Mouse (Mus musculus) G1E (cell line): ENCODE results near the gene Zfp418. TPM values are rescaled to one million over a fixed set of nuclear protein-coding genes. Genes with fewer than 3 reads are reported as not detected.
"Not testable (repeated sequence)": the region's sequence is repeated elsewhere in the genome, so short reads cannot be mapped to it uniquely, and the experiment has no call there.

Experiments
- ATAC-seq: 2 replicates; pipeline ENCODE4 v1.8.0; 2016; ENCODE audit warnings: mild to moderate bottlenecking; ENCODE audit not compliant: insufficient number of reproducible peaks, poor library complexity, low FRiP score, severe bottlenecking; ENCODE audit errors: extremely low read depth
- DNase-seq: peaks from one replicate; pipeline ENCODE4 v3.0.0; 2012; ENCODE audit warnings: low spot score
- H3K27me3 ChIP-seq: 2 replicates; pipeline ENCODE4 v1.6.1; 2012; ENCODE audit warnings: mild to moderate bottlenecking, low read length, inconsistent platforms; ENCODE audit not compliant: insufficient read depth
- H3K36me3 ChIP-seq: replicated peaks from 2 replicates; pipeline ENCODE3; 2012; ENCODE audit warnings: mild to moderate bottlenecking, inconsistent platforms
- H3K4me1 ChIP-seq: 2 replicates; pipeline ENCODE4 v1.6.1; 2012; ENCODE audit warnings: low read depth, low read length, inconsistent platforms, mixed read lengths; ENCODE audit not compliant: insufficient read depth
- H3K4me3 ChIP-seq: 2 replicates; pipeline ENCODE4 v1.5.1; 2012; ENCODE audit warnings: low read depth, mild to moderate bottlenecking, inconsistent platforms, low read length, moderate library complexity, mixed read lengths
- H3K9me3 ChIP-seq: replicated peaks from 2 replicates; pipeline ENCODE4 v1.6.1; 2012; ENCODE audit warnings: inconsistent platforms
- CTCF ChIP-seq: IDR thresholded peaks from 2 replicates; pipeline ENCODE4 v1.5.1; 2012; ENCODE audit warnings: low read depth, low read length, inconsistent platforms, mixed read lengths
- GATA1 ChIP-seq: IDR thresholded peaks from 2 replicates; pipeline ENCODE4 v1.6.1; 2012; ENCODE audit warnings: borderline replicate concordance, low read length, inconsistent platforms, mixed read lengths
- GATA2 ChIP-seq: IDR thresholded peaks from 2 replicates; pipeline ENCODE4 v1.6.1; 2012; ENCODE audit warnings: low read depth, low read length, inconsistent platforms, borderline replicate concordance
- POLR2AphosphoS5 ChIP-seq: IDR thresholded peaks from 2 replicates; pipeline ENCODE4 v1.6.1; 2012; ENCODE audit warnings: low read depth, low read length, inconsistent platforms; ENCODE audit not compliant: insufficient replicate concordance
- TAL1 ChIP-seq: conservative IDR thresholded peaks from 2 replicates; pipeline ENCODE4 v1.6.1; 2012; ENCODE audit warnings: low read depth, low read length, inconsistent platforms, mixed read lengths
- polyA plus RNA-seq: library from polyadenylated mRNA; stranded (reverse); fragments of >175 nt; gene quantifications from 2 replicates; pipeline ENCODE4 v1.2.3, GENCODE M21; 2012
- total RNA-seq, 2 experiments: library from RNA; stranded (forward) in 1 of 2; stranded (reverse) in 1 of 2; fragments of 200-1000 nt in 1 of 2; fragments of >200 nt in 1 of 2; fragmentation: Nextera tagmentation in 1 of 2; gene quantifications; 2 replicates each; pipeline ENCODE4 v1.2.3; 2014 to 2017

Gene Zfp418
- total and polyA plus RNA-seq, 3 experiments: 0.21 to 3.4 (median 2.1) TPM

DNA sequence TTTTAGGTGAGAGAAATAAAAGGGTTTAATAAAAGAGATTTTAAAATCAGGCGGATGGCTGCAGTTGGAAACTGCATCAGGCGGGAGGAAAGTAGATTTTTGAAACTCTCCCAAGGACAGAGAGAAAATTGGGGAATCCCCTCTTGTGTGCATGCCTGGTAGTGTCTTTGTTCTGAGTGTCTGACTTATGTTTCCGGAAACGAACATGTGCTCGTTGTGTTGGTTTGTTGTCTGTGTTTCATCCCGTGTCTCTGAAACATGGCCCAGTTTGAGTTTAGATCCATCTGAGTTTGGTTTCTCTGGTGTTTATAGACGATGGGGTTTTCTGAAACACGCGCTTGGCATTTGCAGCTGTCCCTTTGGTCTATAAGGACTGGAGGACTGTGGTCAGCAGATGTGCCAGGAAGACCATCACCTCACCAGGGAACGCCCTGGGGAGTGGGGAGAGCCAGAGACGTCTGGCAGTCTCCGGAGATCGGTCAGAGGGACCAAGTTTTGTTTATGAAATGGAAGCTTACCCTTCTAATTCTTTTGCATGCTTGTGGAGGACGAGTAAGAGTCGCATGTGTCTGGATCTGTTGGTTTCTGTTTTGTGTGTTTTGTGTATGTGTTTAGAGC lies 25.0 kb upstream of the Zfp418 start:
- Histone ChIP-seq H3K4me1 (no peaks in the 10 kb centered on the region), H3K36me3 (no peaks in the 10 kb centered on the region), H3K27me3 (no peaks in the 10 kb centered on the region), H3K9me3 (no peaks in the 10 kb centered on the region), H3K4me3 (no peak overlapping the region)
- no peak for TF ChIP-seq GATA1
- no peak for TF ChIP-seq POLR2AphosphoS5
- no peak for TF ChIP-seq GATA2
- TF ChIP-seq TAL1: no peak
- TF ChIP-seq CTCF: no peak
- DNase-seq (no peak), ATAC-seq (no peak)

DNA sequence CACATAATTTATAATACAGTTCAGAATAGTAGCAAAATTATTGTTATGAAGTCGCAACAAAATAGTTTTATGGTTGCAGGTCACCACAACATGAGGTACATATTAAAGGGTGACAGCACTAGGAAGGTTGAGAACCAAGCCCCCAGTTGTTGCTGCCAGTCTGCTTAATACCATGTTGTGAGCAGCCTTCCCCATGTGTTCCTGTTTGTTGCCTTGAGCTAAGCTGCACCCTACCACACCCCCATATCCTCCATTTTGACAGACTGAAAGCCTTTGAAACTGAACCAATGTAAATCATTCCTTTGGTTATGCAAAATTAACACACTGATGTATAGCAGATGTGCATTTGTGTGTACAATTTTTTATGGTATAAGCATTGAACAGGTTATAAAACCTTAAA lies 14.8 kb downstream of the Zfp418 start:
- no peak overlapping the region for H3K4me3 ChIP-seq
- no peaks in the 10 kb centered on the region for H3K27me3 ChIP-seq
- TF ChIP-seq CTCF (no peak), GATA2 (no peak)
- no peak for DNase-seq
- peaks cover 4% of the 10 kb centered on the region; the same call in 1 of the 2 replicates for H3K4me1 ChIP-seq
- ATAC-seq: no peak
- no peaks in the 10 kb centered on the region for H3K9me3 ChIP-seq
- H3K36me3 ChIP-seq: peaks cover 15% of the 10 kb centered on the region

DNA sequence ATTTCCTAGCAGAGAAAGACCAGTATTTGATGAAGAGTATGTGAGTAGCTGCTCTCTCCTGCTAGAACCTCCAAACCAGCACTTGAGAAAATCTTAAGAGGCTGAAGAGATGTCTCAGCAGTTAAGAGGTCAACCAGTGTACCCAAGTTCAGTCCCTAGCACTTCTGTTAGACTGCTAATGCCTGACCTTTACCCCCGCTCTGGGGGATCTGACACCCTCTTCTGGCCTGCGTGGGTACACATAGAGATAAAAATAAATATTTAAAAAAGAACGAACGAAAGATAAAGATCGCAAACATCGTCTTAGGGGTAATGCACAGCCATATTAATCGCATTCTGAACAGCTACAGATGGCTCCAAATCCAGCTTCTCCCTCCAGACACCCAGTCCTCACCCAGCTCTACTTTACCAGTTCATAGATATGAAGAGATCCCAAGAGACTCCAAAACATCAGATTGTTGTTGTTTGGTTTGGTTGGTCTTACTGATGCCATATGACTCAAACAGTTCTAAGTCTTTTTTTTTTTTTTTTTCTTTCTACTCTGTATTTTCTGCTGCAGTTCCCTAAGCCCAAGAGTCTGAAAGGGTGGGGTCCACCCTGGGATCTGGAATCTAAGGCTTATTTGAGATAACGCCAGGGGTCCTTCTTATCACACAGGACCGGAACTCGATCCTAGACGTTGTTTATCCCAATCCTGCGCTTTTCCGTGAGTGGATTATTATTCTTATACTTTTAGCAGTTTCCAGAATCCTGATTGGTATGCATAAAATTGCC lies 16.5 kb downstream of the Zfp418 start:
- TF ChIP-seq TAL1 (no peak), CTCF (no peak), GATA2 (no peak), GATA1 (no peak), POLR2AphosphoS5 (no peak)
- Histone ChIP-seq H3K9me3 (no peaks in the 10 kb centered on the region), H3K36me3 (peaks cover 1% of the 10 kb centered on the region), H3K4me3 (peak overlapping the region; percentile 65; the same call in 1 of the 2 replicates), H3K27me3 (no peaks in the 10 kb centered on the region), H3K4me1 (peaks cover 4% of the 10 kb centered on the region; the same call in 1 of the 2 replicates)
- DNase-seq (no peak), ATAC-seq (peak; percentile 17; the same call in 1 of the 2 replicates)

GRCm38 (mm10) chr7:7188191-7188942 lies 17.2 kb downstream of the Zfp418 start:
- Histone ChIP-seq H3K36me3 (no peaks in the 10 kb centered on the region), H3K9me3 (no peaks in the 10 kb centered on the region), H3K4me3 (peak overlapping the region; percentile 65), H3K27me3 (no peaks in the 10 kb centered on the region), H3K4me1 (peaks cover 4% of the 10 kb centered on the region; the same call in 1 of the 2 replicates)
- DNase-seq (peak; percentile 57), ATAC-seq (peak; percentile 85)
- no peak for TF ChIP-seq POLR2AphosphoS5
- no peak for TF ChIP-seq GATA1
- no peak for TF ChIP-seq GATA2
- TF ChIP-seq CTCF: peak; percentile 29; the same call in 1 of the 2 replicates
- no peak for TF ChIP-seq TAL1

- not testable (repeated sequence) for ATAC-seq, DNase-seq
These were observed 38.4 kb downstream of the Zfp418 start, which contains the start of gene Zfp772 for GRCm38 (mm10) chr7:7209313-7210151. Gene Zfp772, minus strand, starts transcription at chr7:7209998.

More at GRCm38 (mm10) chr7:7209313-7210151, 38.4 kb downstream of the Zfp418 start, which contains the start of gene Zfp772:
- not testable (repeated sequence) for H3K27me3 ChIP-seq, H3K4me1 ChIP-seq, H3K9me3 ChIP-seq, H3K36me3 ChIP-seq
- H3K4me3 ChIP-seq: peak within 1 kb of the TSS; percentile 68

Other genes with a start within 250 kb of the Zfp418 start
- gene Aurkc, start 176.0 kb upstream of the Zfp418 start, total RNA-seq (2014; fragmentation: Nextera tagmentation): not detected in 2 replicates
- not detected in 2 replicates for gene Aurkc, start 176.0 kb upstream of the Zfp418 start, total RNA-seq (2017)
- not detected in 2 replicates for gene Aurkc, start 176.0 kb upstream of the Zfp418 start, polyA plus RNA-seq
- 8.5 and 15.0 TPM in 2 replicates for gene Zfp954, start 49.8 kb upstream of the Zfp418 start, total RNA-seq (2014; fragmentation: Nextera tagmentation)
- 18.6 and 19.1 TPM in 2 replicates for gene Zfp954, start 49.8 kb upstream of the Zfp418 start, total RNA-seq (2017)
- gene Zfp954, start 49.8 kb upstream of the Zfp418 start, polyA plus RNA-seq: 1.9 and 3.4 TPM in 2 replicates
- 10.0 and 15.4 TPM in 2 replicates for gene Zfp773, start 34.6 kb upstream of the Zfp418 start, total RNA-seq (2014; fragmentation: Nextera tagmentation)
- 9.2 and 10.5 TPM in 2 replicates for gene Zfp773, start 34.6 kb upstream of the Zfp418 start, total RNA-seq (2017)
- gene Zfp773, start 34.6 kb upstream of the Zfp418 start, polyA plus RNA-seq: 0.16 and 0.22 TPM in 2 replicates
- gene Zfp772, start 38.7 kb downstream of the Zfp418 start, total RNA-seq (2014; fragmentation: Nextera tagmentation): 1.9 and 3.2 TPM in 2 replicates
- 1.8 and 3.1 TPM in 2 replicates for gene Zfp772, start 38.7 kb downstream of the Zfp418 start, total RNA-seq (2017)
- 0.14 and 0.18 TPM in 2 replicates for gene Zfp772, start 38.7 kb downstream of the Zfp418 start, polyA plus RNA-seq
- not detected in 2 replicates for gene Vmn2r29, start 76.0 kb downstream of the Zfp418 start, total RNA-seq (2014; fragmentation: Nextera tagmentation)
- gene Vmn2r29, start 76.0 kb downstream of the Zfp418 start, total RNA-seq (2017): 0.11 and 0.17 TPM in 2 replicates
- gene Vmn2r29, start 76.0 kb downstream of the Zfp418 start, polyA plus RNA-seq: not detected in 2 replicates
- gene Gm45844, start 107.0 kb downstream of the Zfp418 start, total RNA-seq (2014; fragmentation: Nextera tagmentation): not detected in 2 replicates
- 0.55 and 1.2 TPM in 2 replicates for gene Gm45844, start 107.0 kb downstream of the Zfp418 start, total RNA-seq (2017)
- gene Gm45844, start 107.0 kb downstream of the Zfp418 start, polyA plus RNA-seq: 0.15 and 0.17 TPM in 2 replicates
- gene Clcn4, start 129.5 kb downstream of the Zfp418 start, total RNA-seq (2014; fragmentation: Nextera tagmentation): 13.5 and 17.4 TPM in 2 replicates
- gene Clcn4, start 129.5 kb downstream of the Zfp418 start, total RNA-seq (2017): 34.4 and 34.7 TPM in 2 replicates
- 2.7 and 4.2 TPM in 2 replicates for gene Clcn4, start 129.5 kb downstream of the Zfp418 start, polyA plus RNA-seq
- gene Vmn2r30, start 166.3 kb downstream of the Zfp418 start, total RNA-seq (2014; fragmentation: Nextera tagmentation): 0.15 TPM in 1 of 2 replicates, not detected in the other
- 0.17 and 0.27 TPM in 2 replicates for gene Vmn2r30, start 166.3 kb downstream of the Zfp418 start, total RNA-seq (2017)
- gene Vmn2r30, start 166.3 kb downstream of the Zfp418 start, polyA plus RNA-seq: not detected in 2 replicates
- gene Gm45783, start 203.2 kb downstream of the Zfp418 start, total RNA-seq (2014; fragmentation: Nextera tagmentation): not detected in 2 replicates
- gene Gm45783, start 203.2 kb downstream of the Zfp418 start, total RNA-seq (2017): not detected in 2 replicates
- gene Gm45783, start 203.2 kb downstream of the Zfp418 start, polyA plus RNA-seq: 0.16 and 0.25 TPM in 2 replicates
- not detected in 2 replicates for gene Vmn2r31, start 228.4 kb downstream of the Zfp418 start, total RNA-seq (2014; fragmentation: Nextera tagmentation)
- gene Vmn2r31, start 228.4 kb downstream of the Zfp418 start, total RNA-seq (2017): 0.17 and 0.33 TPM in 2 replicates
- not detected in 2 replicates for gene Vmn2r31, start 228.4 kb downstream of the Zfp418 start, polyA plus RNA-seq